Mouse (Mus musculus) heart, embryonic 16.5 days (tissue): ENCODE data around the gene Scgb1b15. TPM values are rescaled to one million over a fixed set of nuclear protein-coding genes. Genes with fewer than 3 reads are reported as not detected.
"Not testable (repeated sequence)": the region's sequence is repeated elsewhere in the genome, so short reads cannot be mapped to it uniquely, and the experiment has no call there.

Experiments used
- ATAC-seq: fragments of 200-750 bp; cut with Nextera tagmentation; replicated peaks from 2 replicates; pipeline ENCODE4 v1.8.0; 2017; ENCODE audit warnings: moderate number of reproducible peaks; ENCODE audit not compliant: insufficient read depth, low FRiP score; ENCODE audit errors: extremely low read depth
- H3K27ac ChIP-seq: fragments of 300-500 bp; sonication (generic); 2 replicates; pipeline ENCODE4 v1.5.1; 2014; ENCODE audit warnings: mild to moderate bottlenecking, low read length, control low read depth, moderate library complexity
- H3K27me3 ChIP-seq: fragments of 300-500 bp; sonication (generic); 2 replicates; pipeline ENCODE4 v1.6.1; 2014; ENCODE audit warnings: low read length, mixed read lengths; ENCODE audit not compliant: control insufficient read depth, insufficient read depth
- H3K36me3 ChIP-seq: fragments of 300-500 bp; sonication (generic); 2 replicates; pipeline ENCODE4 v1.6.1; 2014; ENCODE audit not compliant: control insufficient read depth, insufficient read depth
- H3K4me1 ChIP-seq: fragments of 300-500 bp; sonication (generic); 2 replicates; pipeline ENCODE4 v1.6.1; 2014; ENCODE audit warnings: low read length, mixed read lengths; ENCODE audit not compliant: control insufficient read depth, insufficient read depth
- H3K4me2 ChIP-seq: fragments of 300-500 bp; sonication (generic); 2 replicates; pipeline ENCODE4 v1.6.1; 2014; ENCODE audit warnings: low read depth, mild to moderate bottlenecking, control low read depth, low read length
- H3K4me3 ChIP-seq: fragments of 300-500 bp; sonication (generic); 2 replicates; pipeline ENCODE4 v1.5.1; 2014; ENCODE audit warnings: mild to moderate bottlenecking, control low read depth, low read length
- H3K9ac ChIP-seq: fragments of 300-500 bp; sonication (generic); 2 replicates; pipeline ENCODE4 v1.6.1; 2014; ENCODE audit warnings: low read length, control low read depth
- H3K9me3 ChIP-seq: fragments of 300-500 bp; sonication (generic); replicated peaks from 2 replicates; pipeline ENCODE4 v1.6.1; 2016; ENCODE audit warnings: low read length; ENCODE audit not compliant: control insufficient read depth
- polyA plus RNA-seq: library from polyadenylated mRNA; unstranded; fragments of >200 nt; fragmentation: Nextera tagmentation; extraction: Ambion mirVana; gene quantifications from 2 replicates; pipeline ENCODE4 v1.2.1, GENCODE M21; 2015

Gene Scgb1b15
- not detected in 2 replicates for polyA plus RNA-seq

- not testable (repeated sequence) for ATAC-seq, H3K9me3 ChIP-seq, H3K4me1 ChIP-seq, H3K4me2 ChIP-seq, H3K4me3 ChIP-seq, H3K27ac ChIP-seq, H3K9ac ChIP-seq, H3K36me3 ChIP-seq, H3K27me3 ChIP-seq
These were observed at the start of gene Scgb1b15 for GRCm38 (mm10) chr7:32836254-32836653. Gene Scgb1b15 (plus strand): TSS chr7:32836554.

GRCm38 (mm10) chr7:32829562-32829961 is 6.8 kb upstream of the Scgb1b15 start, which contains the start of gene Scgb2b15:
Gene Scgb2b15 (minus strand): TSS chr7:32829662.
- H3K27ac ChIP-seq, H3K4me2 ChIP-seq, H3K9ac ChIP-seq, H3K4me1 ChIP-seq, H3K9me3 ChIP-seq, H3K36me3 ChIP-seq, ATAC-seq, H3K27me3 ChIP-seq, H3K4me3 ChIP-seq: not testable (repeated sequence)

Other genes with a start within 250 kb of the Scgb1b15 start
- not detected in 2 replicates for gene Scgb2b15, start 6.9 kb upstream of the Scgb1b15 start, polyA plus RNA-seq
- gene Scgb2b17, start 220.0 kb downstream of the Scgb1b15 start, polyA plus RNA-seq: not detected in 2 replicates
- gene Scgb1b17, start 226.9 kb downstream of the Scgb1b15 start, polyA plus RNA-seq: not detected in 2 replicates